Mouse (Mus musculus) ovary, adult 2 months (tissue): ENCODE results near the gene Mindy4b-ps. TPM values are rescaled to one million over a fixed set of nuclear protein-coding genes. Genes with fewer than 3 reads are reported as not detected.

Source experiments
- polyA plus RNA-seq: library from polyadenylated mRNA; depleted of rRNA; stranded (reverse); fragments of >200 nt; gene quantifications from 2 replicates; pipeline ENCODE4 v1.2.3, GENCODE M21; 2012; rRNA removed

Mindy4b-ps gene
- polyA plus RNA-seq: not detected in 2 replicates

GRCm38 (mm10) chr3:58822211-58822610 is at the start of gene Mindy4b-ps:
Mindy4b-ps (minus strand) TSS chr3:58822311.

Other genes with a start within 250 kb of the Mindy4b-ps start
- gene Selenot, start 245.7 kb downstream of the Mindy4b-ps start, polyA plus RNA-seq: 25.1 and 39.0 TPM in 2 replicates
- gene Erich6, start 185.1 kb downstream of the Mindy4b-ps start, polyA plus RNA-seq: 0.09 TPM in 1 of 2 replicates, not detected in the other
- gene Siah2, start 129.9 kb downstream of the Mindy4b-ps start, polyA plus RNA-seq: 40.3 and 57.4 TPM in 2 replicates
- not detected in 2 replicates for gene Clrn1, start 63.0 kb upstream of the Mindy4b-ps start, polyA plus RNA-seq
- gene Med12l, start 183.5 kb upstream of the Mindy4b-ps start, polyA plus RNA-seq: 3.1 and 3.3 TPM in 2 replicates